Mouse (Mus musculus): ENCODE measurements around the gene 6030458C11Rik. TPM values are rescaled to one million over a fixed set of nuclear protein-coding genes. Genes with fewer than 3 reads are reported as not detected.

The 6030458C11Rik gene
- polyA plus RNA-seq, 1 experiment from 2014 or later = 25.4 TPM

- 44% methylated on average over 5 of the region's 5 CpGs for WGBS (ENCODE audit: insufficient replicate concordance)
- ATAC-seq (ENCODE audit: insufficient read depth) = no peak
- no peaks in the 10 kb centered on the region for H3K9me3 ChIP-seq (replicated peaks)
- no peak overlapping the region for H3K27ac ChIP-seq (replicated peaks)
- H3K4me2 ChIP-seq = no peak overlapping the region
- no peaks in the 10 kb centered on the region for H3K36me3 ChIP-seq (replicated peaks)
- no peak overlapping the region for H3K9ac ChIP-seq
- H3K4me1 ChIP-seq (replicated peaks) = no peaks in the 10 kb centered on the region
- no peak overlapping the region for H3K4me3 ChIP-seq (replicated peaks)
- H3K27me3 ChIP-seq = no peaks in the 10 kb centered on the region
These were observed 66.0 kb downstream of the 6030458C11Rik start for GRCm38 (mm10) chr15:12758461-12758860.

Small RNA genes within 50 kb of the gene (microRNA-seq; reads per million reads assigned to microRNA genes)
- not detected for gene Gm47288

Other genes with a start within 250 kb of the 6030458C11Rik start
- 0.78 and 0.89 TPM in 2 replicates for gene Pdzd2, start 84.7 kb downstream of the 6030458C11Rik start, polyA plus RNA-seq (2015; fragmentation: Nextera tagmentation; extraction: Ambion mirVana)
- gene Drosha, start 166 bp upstream of the 6030458C11Rik start, polyA plus RNA-seq (2015; fragmentation: Nextera tagmentation; extraction: Ambion mirVana) = 11.1 and 11.2 TPM in 2 replicates